Mouse (Mus musculus) forebrain, embryonic 12.5 days (tissue): ENCODE data around the gene Gm44973. TPM values are rescaled to one million over a fixed set of nuclear protein-coding genes. Genes with fewer than 3 reads are reported as not detected.
A peak's percentile ranks its signal among the peaks of the same experiment; 100 is the strongest.

ENCODE experiments used
- ATAC-seq: fragments of 200-750 bp; cut with Nextera tagmentation; 2 replicates; pipeline ENCODE4 v1.8.0; 2017; ENCODE audit warnings: moderate TSS enrichment; ENCODE audit not compliant: low FRiP score
- H3K27ac ChIP-seq: fragments of 300-500 bp; sonication (generic); 2 replicates; pipeline ENCODE4 v1.5.1; 2016; ENCODE audit warnings: mild to moderate bottlenecking
- H3K27me3 ChIP-seq: fragments of 300-500 bp; sonication (generic); 2 replicates; pipeline ENCODE4 v1.6.1; 2016; ENCODE audit warnings: mild to moderate bottlenecking
- H3K36me3 ChIP-seq: fragments of 300-500 bp; sonication (generic); replicated peaks from 2 replicates; pipeline ENCODE4 v1.6.1; 2016; ENCODE audit warnings: mild to moderate bottlenecking
- H3K4me1 ChIP-seq: fragments of 300-500 bp; sonication (generic); 2 replicates; pipeline ENCODE4 v1.6.1; 2016
- H3K4me2 ChIP-seq: fragments of 300-500 bp; sonication (generic); 2 replicates; pipeline ENCODE4 v1.6.1; 2016; ENCODE audit warnings: mild to moderate bottlenecking, moderate library complexity
- H3K4me3 ChIP-seq: fragments of 300-500 bp; sonication (generic); replicated peaks from 2 replicates; pipeline ENCODE4 v1.5.1; 2016; ENCODE audit warnings: mild to moderate bottlenecking
- H3K9ac ChIP-seq: fragments of 300-500 bp; sonication (generic); 2 replicates; pipeline ENCODE4 v1.6.1; 2016; ENCODE audit warnings: mild to moderate bottlenecking
- H3K9me3 ChIP-seq: fragments of 300-500 bp; sonication (generic); 2 replicates; pipeline ENCODE4 v1.6.1; 2016
- WGBS: fragments of 180-500 bp; shearing (Covaris S2); methylation state at CpG from one replicate; pipeline ENCODE4 v1.1.7; 2016; 5-methylcytosine and 5-hydroxymethylcytosine counted together
- polyA plus RNA-seq: library from polyadenylated mRNA; unstranded; fragments of >200 nt; fragmentation: Nextera tagmentation; extraction: Ambion mirVana; gene quantifications from 2 replicates; pipeline ENCODE4 v1.2.1, GENCODE M21; 2016

Gene Gm44973
- 0.69 TPM in 1 of 2 replicates, not detected in the other for polyA plus RNA-seq

- under 1% methylated on average over 75 of the region's 76 CpGs for WGBS
- Histone ChIP-seq H3K9ac (peak within 1 kb of the TSS; percentile 84), H3K4me2 (peak within 1 kb of the TSS; percentile 60), H3K27ac (peak within 1 kb of the TSS; percentile 99), H3K4me3 (peak within 1 kb of the TSS; percentile 71), H3K27me3 (no peaks in the 10 kb centered on the region), H3K4me1 (peaks cover 8% of the 10 kb centered on the region), H3K9me3 (no peaks in the 10 kb centered on the region), H3K36me3 (peaks cover 34% of the 10 kb centered on the region)
- ATAC-seq = peak; percentile 84
Measured at GRCm38 (mm10) chr7:5015118-5016001, at the start of gene Gm44973. Gene Gm44973, plus strand, starts transcription at chr7:5015496.

- Histone ChIP-seq H3K36me3 (no peaks in the 10 kb centered on the region), H3K4me2 (no peak within 1 kb of the TSS), H3K4me3 (no peak within 1 kb of the TSS), H3K27ac (no peak within 1 kb of the TSS), H3K4me1 (no peaks in the 10 kb centered on the region), H3K9me3 (no peaks in the 10 kb centered on the region), H3K27me3 (no peaks in the 10 kb centered on the region), H3K9ac (no peak within 1 kb of the TSS)
- ATAC-seq = no peak
- WGBS = 39% methylated on average over 6 of the region's 6 CpGs
Measured at GRCm38 (mm10) chr7:4971068-4971467, 44.2 kb upstream of the Gm44973 start, which contains the start of gene Sbk3. Gene Sbk3, minus strand, starts transcription at chr7:4971168.

- no peaks in the 10 kb centered on the region for H3K27me3 ChIP-seq
- 0 out of 2 replicates have a peak, but pooled peaks cover 1% of the 10 kb centered on the region for H3K9me3 ChIP-seq
- WGBS = 28% methylated on average over 7 of the region's 7 CpGs
- H3K4me3 ChIP-seq = no peak overlapping the region
- H3K9ac ChIP-seq = no peak overlapping the region
- no peak overlapping the region for H3K27ac ChIP-seq
- H3K4me2 ChIP-seq = no peak overlapping the region
- no peaks in the 10 kb centered on the region for H3K36me3 ChIP-seq
- H3K4me1 ChIP-seq = no peaks in the 10 kb centered on the region
- ATAC-seq = no peak
Measured at GRCm38 (mm10) chr7:4971710-4972109, 43.6 kb upstream of the Gm44973 start.

GRCm38 (mm10) chr7:4972321-4973047, 42.8 kb upstream of the Gm44973 start:
- no peak overlapping the region for H3K27ac ChIP-seq
- H3K4me3 ChIP-seq = no peak overlapping the region
- H3K27me3 ChIP-seq = no peaks in the 10 kb centered on the region
- ATAC-seq = no peak
- 0 out of 2 replicates have a peak, but pooled peaks cover 4% of the 10 kb centered on the region for H3K9me3 ChIP-seq
- no peaks in the 10 kb centered on the region for H3K36me3 ChIP-seq
- H3K9ac ChIP-seq = no peak overlapping the region
- 79% methylated on average over 18 of the region's 18 CpGs for WGBS
- no peaks in the 10 kb centered on the region for H3K4me1 ChIP-seq
- H3K4me2 ChIP-seq = no peak overlapping the region

- ATAC-seq = no peak
- H3K36me3 ChIP-seq = no peaks in the 10 kb centered on the region
- WGBS = 63% methylated on average over 4 of the region's 4 CpGs
Measured at GRCm38 (mm10) chr7:4975455-4975854, 39.8 kb upstream of the Gm44973 start.

GRCm38 (mm10) chr7:4976832-4977231, 38.5 kb upstream of the Gm44973 start:
- WGBS = 93% methylated on average over 7 of the region's 7 CpGs
- no peaks in the 10 kb centered on the region for H3K36me3 ChIP-seq
- H3K9me3 ChIP-seq = 0 out of 2 replicates have a peak, but pooled peaks cover 4% of the 10 kb centered on the region
- H3K9ac ChIP-seq = no peak overlapping the region
- no peak overlapping the region for H3K27ac ChIP-seq
- ATAC-seq = no peak
- no peaks in the 10 kb centered on the region for H3K4me1 ChIP-seq
- H3K4me3 ChIP-seq = no peak overlapping the region
- H3K4me2 ChIP-seq = no peak overlapping the region
- H3K27me3 ChIP-seq = no peaks in the 10 kb centered on the region

More at GRCm38 (mm10) chr7:4975455-4975854, 39.8 kb upstream of the Gm44973 start:
- H3K4me3 ChIP-seq = no peak overlapping the region
- H3K27me3 ChIP-seq = no peaks in the 10 kb centered on the region
- H3K4me2 ChIP-seq = no peak overlapping the region
- no peak overlapping the region for H3K9ac ChIP-seq
- H3K9me3 ChIP-seq = 0 out of 2 replicates have a peak, but pooled peaks cover 4% of the 10 kb centered on the region
- H3K27ac ChIP-seq = no peak overlapping the region
- no peaks in the 10 kb centered on the region for H3K4me1 ChIP-seq

- Histone ChIP-seq H3K4me2 (no peak overlapping the region), H3K27me3 (peaks cover 16% of the 10 kb centered on the region), H3K4me3 (no peak overlapping the region), H3K36me3 (peaks cover 24% of the 10 kb centered on the region), H3K9ac (no peak overlapping the region), H3K27ac (no peak overlapping the region), H3K4me1 (peaks cover 6% of the 10 kb centered on the region), H3K9me3 (0 out of 2 replicates have a peak, but pooled peaks cover 5% of the 10 kb centered on the region)
- no peak for ATAC-seq
- 73% methylated on average over 2 of the region's 2 CpGs for WGBS
Measured at GRCm38 (mm10) chr7:4988250-4988649, 27.0 kb upstream of the Gm44973 start.

- H3K4me3 ChIP-seq = peak overlapping the region; percentile 68
- 36% methylated on average over 46 of the region's 55 CpGs for WGBS
- peak overlapping the region; percentile 33; the same call in 1 of the 2 replicates for H3K9ac ChIP-seq
- peaks cover 36% of the 10 kb centered on the region for H3K4me1 ChIP-seq
- peaks cover 25% of the 10 kb centered on the region for H3K27me3 ChIP-seq
- H3K4me2 ChIP-seq = peak overlapping the region; percentile 82
- H3K36me3 ChIP-seq = peaks cover 37% of the 10 kb centered on the region
- H3K9me3 ChIP-seq = peaks cover 18% of the 10 kb centered on the region; the same call in 1 of the 2 replicates
- no peak overlapping the region for H3K27ac ChIP-seq
- ATAC-seq = no peak
Measured at GRCm38 (mm10) chr7:4993347-4993998, 21.8 kb upstream of the Gm44973 start.

- peak overlapping the region; percentile 68 for H3K4me3 ChIP-seq
- H3K9me3 ChIP-seq = peaks cover 18% of the 10 kb centered on the region; the same call in 1 of the 2 replicates
- peaks cover 37% of the 10 kb centered on the region for H3K36me3 ChIP-seq
- ATAC-seq = no peak
- peak overlapping the region; percentile 33; the same call in 1 of the 2 replicates for H3K9ac ChIP-seq
- 51% methylated on average over 53 of the region's 59 CpGs for WGBS
- peak overlapping the region; percentile 82 for H3K4me2 ChIP-seq
- H3K27me3 ChIP-seq = peaks cover 25% of the 10 kb centered on the region
- no peak overlapping the region for H3K27ac ChIP-seq
- peaks cover 36% of the 10 kb centered on the region for H3K4me1 ChIP-seq
Measured at GRCm38 (mm10) chr7:4993999-4994788, 21.1 kb upstream of the Gm44973 start.

GRCm38 (mm10) chr7:4995268-4996002, 19.9 kb upstream of the Gm44973 start:
- Histone ChIP-seq H3K4me1 (peaks cover 36% of the 10 kb centered on the region), H3K4me3 (peak overlapping the region; percentile 68), H3K4me2 (peak overlapping the region; percentile 82), H3K9me3 (peaks cover 17% of the 10 kb centered on the region; the same call in 1 of the 2 replicates), H3K36me3 (peaks cover 37% of the 10 kb centered on the region), H3K27me3 (peaks cover 25% of the 10 kb centered on the region), H3K27ac (peak overlapping the region; percentile 47; the same call in 1 of the 2 replicates), H3K9ac (peak overlapping the region; percentile 90)
- no peak for ATAC-seq
- WGBS = 8% methylated on average over 15 of the region's 19 CpGs
